Mouse (Mus musculus): ENCODE results near the gene Gm30191. TPM values are rescaled to one million over a fixed set of nuclear protein-coding genes. Genes with fewer than 3 reads are reported as not detected.
A peak's percentile ranks its signal among the peaks of the same experiment; 100 is the strongest.
"Not testable (repeated sequence)": the region's sequence is repeated elsewhere in the genome, so short reads cannot be mapped to it uniquely, and the experiment has no call there.

Gene Gm30191
- total RNA-seq, 4 experiments from 2014 or later: not detected

GRCm38 (mm10) chr4:134251241-134252130 lies 4.8 kb downstream of the Gm30191 start:
- DNase-seq (ENCODE audit: low spot score in 2 of 2): peak in 1 of 2 experiments; percentile 32

GRCm38 (mm10) chr4:134252131-134252910 lies 5.6 kb downstream of the Gm30191 start:
- no peak for DNase-seq (ENCODE audit: low spot score in 2 of 2)

- no peak for DNase-seq (ENCODE audit: low spot score in 2 of 2)
These were observed 6.4 kb downstream of the Gm30191 start for GRCm38 (mm10) chr4:134252911-134253721.

- no peak for DNase-seq (ENCODE audit: low spot score in 2 of 2)
These were observed 7.1 kb downstream of the Gm30191 start, which contains the start of gene Grrp1 for GRCm38 (mm10) chr4:134253722-134254324. Gene Grrp1, minus strand, starts transcription at chr4:134254106.

- DNase-seq (ENCODE audit: low spot score in 2 of 2): no peak
These were observed 8.1 kb downstream of the Gm30191 start for GRCm38 (mm10) chr4:134254835-134255234.

GRCm38 (mm10) chr4:134255854-134256253 lies 9.1 kb downstream of the Gm30191 start:
- DNase-seq (ENCODE audit: low spot score in 2 of 2): no peak

GRCm38 (mm10) chr4:134256407-134257197 lies 9.9 kb downstream of the Gm30191 start:
- no peak for DNase-seq (ENCODE audit: low spot score in 2 of 2)

- DNase-seq (ENCODE audit: low spot score in 2 of 2): no peak
These were observed 10.7 kb downstream of the Gm30191 start for GRCm38 (mm10) chr4:134257198-134258009.

GRCm38 (mm10) chr4:134258354-134258753 lies 11.6 kb downstream of the Gm30191 start:
- no peak for DNase-seq (ENCODE audit: low spot score in 2 of 2)

GRCm38 (mm10) chr4:134263191-134263590 lies 16.5 kb downstream of the Gm30191 start:
- no peak for DNase-seq (ENCODE audit: low spot score in 2 of 2)

- no peak for DNase-seq (ENCODE audit: low spot score in 2 of 2)
These were observed 19.3 kb downstream of the Gm30191 start for GRCm38 (mm10) chr4:134265860-134266585.

- DNase-seq (ENCODE audit: low spot score in 2 of 2): no peak
These were observed 21.4 kb downstream of the Gm30191 start for GRCm38 (mm10) chr4:134268102-134268655.

- not testable (repeated sequence) for DNase-seq (ENCODE audit: low spot score in 2 of 2)
These were observed 22.9 kb downstream of the Gm30191 start for GRCm38 (mm10) chr4:134269622-134270021.

GRCm38 (mm10) chr4:134271979-134272378 lies 25.2 kb downstream of the Gm30191 start:
- DNase-seq (ENCODE audit: low spot score in 2 of 2): no peak

- DNase-seq (ENCODE audit: low spot score in 2 of 2): no peak
These were observed 26.1 kb downstream of the Gm30191 start for GRCm38 (mm10) chr4:134272731-134273416.

- DNase-seq (ENCODE audit: low spot score in 2 of 2): no peak
These were observed 26.9 kb downstream of the Gm30191 start for GRCm38 (mm10) chr4:134273417-134274345.
